Mouse (Mus musculus) natural killer cell, adult 2 months (primary cell): Measurements from ENCODE around the gene Anxa9.

Source experiments
- DNase-seq, 2 experiments: peaks; one replicate each; pipeline ENCODE4 v3.0.0; 2022; ENCODE audit warnings: low spot score in 2 of 2

Anxa9 gene

GRCm38 (mm10) chr3:95247660-95248336 is 59.2 kb downstream of the Anxa9 start:
- DNase-seq = no peak

- DNase-seq = no peak
These were observed 60.3 kb downstream of the Anxa9 start for GRCm38 (mm10) chr3:95246465-95247231.
